Comparison of ENCODE assay signal across 22 mouse cellular contexts in the genomic region with DNA sequence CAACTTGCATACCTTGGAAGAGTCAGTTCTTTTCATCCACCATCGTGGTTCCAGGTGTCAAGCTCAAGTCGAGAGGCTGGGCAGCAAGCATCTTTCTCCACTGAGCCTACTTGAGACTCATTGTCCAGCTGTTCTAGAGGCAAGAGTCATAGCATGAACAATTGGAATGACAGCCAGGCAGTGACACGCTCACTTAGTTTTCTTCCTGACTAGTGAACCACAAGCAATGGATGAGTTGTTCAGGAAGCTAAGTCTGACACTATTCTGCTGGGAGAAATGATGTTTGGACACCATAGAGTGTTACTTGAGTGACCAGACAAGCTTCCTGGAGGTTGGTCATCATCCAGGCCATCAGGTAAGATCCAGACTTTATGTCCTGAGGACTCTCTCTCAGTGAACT.
"Had no signal": no experiment of that assay in that cellular context is flagged by ENCODE, and none has a peak within 500 bp of the region (broad histone marks: within the 10 kb centered on the region; RNA-seq: fewer than 3 reads in every experiment).

No protein-coding gene starts in this region.

- H3K9me3 ChIP-seq: limb, embryonic 12.5 days; limb, embryonic 15.5 days; lung, embryonic 15.5 days; midbrain, embryonic 15.5 days; neural tube, embryonic 13.5 days; stomach, embryonic 15.5 days had no signal

- ATAC-seq: liver, postnatal 0 days; midbrain, embryonic 15.5 days had no signal

- H3K36me3 ChIP-seq: limb, embryonic 12.5 days; limb, embryonic 15.5 days; lung, embryonic 15.5 days; midbrain, embryonic 15.5 days; neural tube, embryonic 13.5 days; stomach, embryonic 15.5 days had no signal

- H3K27ac ChIP-seq: limb, embryonic 12.5 days; limb, embryonic 15.5 days; liver, embryonic 14.5 days; lung, embryonic 15.5 days; midbrain, embryonic 15.5 days; neural tube, embryonic 13.5 days; stomach, embryonic 15.5 days had no signal

- H3K4me2 ChIP-seq: limb, embryonic 12.5 days; limb, embryonic 15.5 days; liver, embryonic 11.5 days; lung, embryonic 15.5 days; midbrain, embryonic 11.5 days; midbrain, embryonic 15.5 days; neural tube, embryonic 13.5 days; stomach, embryonic 15.5 days had no signal

- H3K9ac ChIP-seq: limb, embryonic 12.5 days; limb, embryonic 15.5 days; liver, embryonic 14.5 days; liver, postnatal 0 days; lung, embryonic 15.5 days; midbrain, embryonic 15.5 days; neural tube, embryonic 13.5 days; stomach, embryonic 15.5 days had no signal

- DNase-seq: kidney, adult 18-20 months; kidney, adult 9 months; kidney, postnatal 14 days; kidney, postnatal 4 days; left cerebral cortex, postnatal 4 days; liver, postnatal 0 days; lung, postnatal 14 days; lung, postnatal 4 days; right cerebral cortex, adult 18-20 months; right cerebral cortex, postnatal 25 days; spleen, adult 18-20 months; thymus, postnatal 25 days had no signal

- H3K27me3 ChIP-seq: limb, embryonic 12.5 days; limb, embryonic 15.5 days; lung, embryonic 15.5 days; midbrain, embryonic 15.5 days; neural tube, embryonic 13.5 days; stomach, embryonic 15.5 days had no signal

- H3K4me1 ChIP-seq: limb, embryonic 12.5 days; limb, embryonic 15.5 days; lung, embryonic 15.5 days; midbrain, embryonic 15.5 days; neural tube, embryonic 13.5 days; stomach, embryonic 15.5 days had no signal

- H3K4me3 ChIP-seq: limb, embryonic 12.5 days; limb, embryonic 15.5 days; lung, embryonic 15.5 days; midbrain, embryonic 15.5 days; myocyte; neural tube, embryonic 13.5 days; stomach, embryonic 15.5 days had no signal
